Mouse (Mus musculus): ENCODE measurements around the gene Mtif2. TPM values are rescaled to one million over a fixed set of nuclear protein-coding genes. Genes with fewer than 3 reads are reported as not detected.
A peak's percentile ranks its signal among the peaks of the same experiment; 100 is the strongest.

Mtif2 gene
- 45.2 and 59.2 TPM in 2 replicates for polyA plus RNA-seq (2015; fragmentation: Nextera tagmentation; extraction: Ambion mirVana)

DNA sequence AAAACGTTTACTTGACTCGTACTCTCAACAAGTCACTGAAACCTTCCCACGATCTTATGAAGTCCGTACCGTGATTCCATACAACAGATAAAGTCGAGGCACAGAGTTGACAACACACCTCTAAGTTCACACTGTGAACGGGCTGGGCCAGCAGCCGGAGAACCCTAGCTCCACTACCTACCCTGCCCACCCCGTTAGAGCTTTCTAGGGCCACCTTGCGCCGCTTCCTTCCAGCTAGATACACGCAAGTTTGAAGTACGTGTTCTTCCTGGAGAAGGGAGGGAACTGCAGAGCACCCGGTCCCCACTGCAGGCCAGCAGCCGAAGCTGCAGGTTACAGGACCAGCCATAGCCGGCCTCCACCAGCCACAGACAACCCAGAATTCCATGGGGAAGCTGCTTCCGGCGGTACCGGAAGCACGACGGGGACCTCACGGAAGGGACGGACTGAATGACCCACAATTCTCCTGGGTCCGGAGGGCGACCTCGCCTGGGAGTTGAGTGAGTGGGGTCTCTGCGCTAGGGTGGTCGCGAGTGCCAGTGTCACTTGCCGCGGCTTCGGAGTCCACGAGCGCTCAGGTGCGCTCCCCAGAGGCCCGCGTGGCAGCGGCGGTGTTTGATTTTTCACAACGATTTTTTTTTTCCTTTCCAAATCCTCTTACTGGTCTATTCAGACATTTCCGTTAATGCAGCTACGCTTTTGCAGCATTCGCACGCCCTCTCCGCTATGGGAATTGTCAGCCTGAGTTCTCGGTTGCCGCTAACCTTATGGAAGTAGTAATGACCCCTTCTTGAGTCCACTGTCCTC lies at the start of gene Mtif2:
Gene Mtif2 (plus strand): TSS at position 421 of the 807 bp plus-strand sequence.
- 2% methylated on average over 47 of the region's 47 CpGs for WGBS
- peak within 1 kb of the TSS; percentile 70 for H3K4me2 ChIP-seq (ENCODE audit: low read depth, low read length)
- H3K27me3 ChIP-seq (ENCODE audit: control insufficient read depth, insufficient read depth, low read length) = no peaks in the 10 kb centered on the region
- peaks cover 7% of the 10 kb centered on the region; the same call in 1 of the 2 replicates for H3K36me3 ChIP-seq (ENCODE audit: control insufficient read depth, insufficient read depth)
- ATAC-seq (replicated peaks; ENCODE audit: extremely low read depth, insufficient read depth, low FRiP score) = peak; percentile 96
- H3K4me1 ChIP-seq (ENCODE audit: control insufficient read depth, insufficient read depth, low read length) = peaks cover 9% of the 10 kb centered on the region
- H3K27ac ChIP-seq (ENCODE audit: low read length) = peak within 1 kb of the TSS; percentile 78
- peak within 1 kb of the TSS; percentile 90 for H3K4me3 ChIP-seq (ENCODE audit: low read length)
- peak within 1 kb of the TSS; percentile 87 for H3K9ac ChIP-seq (ENCODE audit: low read length)
- no peaks in the 10 kb centered on the region for H3K9me3 ChIP-seq (replicated peaks; ENCODE audit: control insufficient read depth, low read length)

DNA sequence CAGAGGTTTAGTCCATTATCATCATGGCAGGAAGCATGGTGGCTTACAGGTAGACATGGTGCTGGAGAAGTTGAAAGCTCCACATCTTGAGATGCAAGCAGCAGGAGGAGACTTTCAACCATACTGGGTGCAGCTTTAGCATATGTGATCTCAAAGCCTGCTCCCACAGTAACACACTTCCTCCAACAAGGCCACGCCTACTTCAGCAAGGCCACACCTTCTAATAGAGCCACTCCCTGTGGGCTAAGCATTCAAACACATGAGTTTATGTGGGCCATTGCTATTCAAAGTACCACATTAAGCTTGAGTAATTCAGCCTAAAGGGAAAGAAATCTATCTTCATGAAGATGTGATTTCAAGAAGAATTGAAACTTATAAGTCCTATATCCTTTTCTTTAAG lies 33.1 kb upstream of the Mtif2 start:
- Histone ChIP-seq H3K4me1 (ENCODE audit: control insufficient read depth, insufficient read depth, low read length) (no peaks in the 10 kb centered on the region), H3K27ac (ENCODE audit: low read length) (no peak overlapping the region), H3K4me3 (ENCODE audit: low read length) (no peak overlapping the region), H3K36me3 (ENCODE audit: control insufficient read depth, insufficient read depth) (peaks cover 12% of the 10 kb centered on the region), H3K27me3 (ENCODE audit: control insufficient read depth, insufficient read depth, low read length) (no peaks in the 10 kb centered on the region), H3K9me3 (replicated peaks; ENCODE audit: control insufficient read depth, low read length) (no peaks in the 10 kb centered on the region), H3K9ac (ENCODE audit: low read length) (no peak overlapping the region), H3K4me2 (ENCODE audit: low read depth, low read length) (no peak overlapping the region)
- no peak for ATAC-seq (replicated peaks; ENCODE audit: extremely low read depth, insufficient read depth, low FRiP score)
- WGBS = 88% methylated on average over 1 of the region's 1 CpGs

DNA sequence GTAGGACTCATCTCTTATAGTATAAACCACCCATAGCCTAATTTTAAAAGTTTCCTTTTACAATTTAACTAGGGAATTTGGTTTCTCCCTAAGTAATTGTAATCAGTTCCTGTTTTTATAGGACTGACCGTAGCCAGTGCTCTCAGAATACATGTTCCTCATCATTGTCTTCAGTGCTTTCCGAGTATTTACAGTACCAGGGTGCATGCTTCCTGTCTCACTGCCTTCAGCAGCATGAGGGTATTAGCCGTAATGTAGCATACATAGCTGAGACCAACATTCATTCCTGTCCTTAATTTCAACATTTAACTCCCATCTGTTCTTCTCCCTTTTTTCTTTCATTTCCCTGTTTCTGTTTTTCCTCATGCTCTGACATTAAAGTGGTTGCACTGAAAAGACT lies 29.2 kb upstream of the Mtif2 start:
- Histone ChIP-seq H3K4me2 (ENCODE audit: low read depth, low read length) (no peak overlapping the region), H3K27ac (ENCODE audit: low read length) (no peak overlapping the region), H3K4me1 (ENCODE audit: control insufficient read depth, insufficient read depth, low read length) (no peaks in the 10 kb centered on the region), H3K9ac (ENCODE audit: low read length) (no peak overlapping the region), H3K36me3 (ENCODE audit: control insufficient read depth, insufficient read depth) (peaks cover 21% of the 10 kb centered on the region), H3K9me3 (replicated peaks; ENCODE audit: control insufficient read depth, low read length) (no peaks in the 10 kb centered on the region), H3K4me3 (ENCODE audit: low read length) (no peak overlapping the region), H3K27me3 (ENCODE audit: control insufficient read depth, insufficient read depth, low read length) (no peaks in the 10 kb centered on the region)
- no peak for ATAC-seq (replicated peaks; ENCODE audit: extremely low read depth, insufficient read depth, low FRiP score)
- WGBS = 77% methylated on average over 3 of the region's 3 CpGs

DNA sequence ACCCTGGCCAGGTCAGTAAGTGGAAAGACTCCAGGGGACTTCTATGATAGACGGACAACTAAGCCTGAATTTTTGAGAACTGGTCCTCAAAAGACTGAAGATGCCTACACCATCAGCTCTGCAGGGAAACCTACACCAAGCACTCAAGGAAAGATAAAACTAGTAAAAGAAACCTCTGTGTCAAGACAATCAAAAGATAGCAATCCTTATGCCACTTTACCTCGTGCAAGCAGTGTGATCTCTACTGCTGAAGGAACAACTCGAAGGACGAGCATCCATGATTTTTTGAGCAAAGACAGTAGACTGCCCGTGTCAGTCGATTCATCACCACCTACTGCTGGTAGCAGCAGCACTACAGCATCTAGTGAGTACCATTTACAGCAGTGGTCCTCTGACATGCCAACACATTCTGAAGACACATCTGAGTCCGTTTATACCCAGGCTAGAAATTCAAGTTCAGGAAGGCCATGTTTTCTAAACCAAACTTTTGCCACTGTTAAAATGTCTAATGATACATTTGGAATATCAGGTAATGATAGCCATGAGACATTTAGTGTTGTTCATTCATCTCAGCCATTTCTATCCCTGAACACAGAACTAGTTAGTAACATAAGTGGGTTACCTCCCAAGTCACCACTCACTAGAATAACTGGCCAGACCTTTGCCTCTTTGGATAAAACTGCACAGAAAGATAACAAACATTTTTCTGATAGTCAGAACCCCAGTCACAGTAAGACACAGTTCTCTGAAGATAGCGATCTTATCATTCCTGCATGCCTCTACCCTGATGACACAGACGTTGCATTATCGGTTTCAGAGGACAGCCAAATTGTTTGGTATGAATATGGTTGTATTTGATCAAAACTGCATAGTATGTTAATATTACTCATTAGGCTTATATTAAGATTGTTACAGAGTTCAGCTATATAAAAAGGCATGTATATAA lies 22.0 kb upstream of the Mtif2 start:
- ATAC-seq (replicated peaks; ENCODE audit: extremely low read depth, insufficient read depth, low FRiP score) = no peak
- no peak overlapping the region for H3K9ac ChIP-seq (ENCODE audit: low read length)
- peaks cover 27% of the 10 kb centered on the region for H3K36me3 ChIP-seq (ENCODE audit: control insufficient read depth, insufficient read depth)
- no peak overlapping the region for H3K4me2 ChIP-seq (ENCODE audit: low read depth, low read length)
- H3K27ac ChIP-seq (ENCODE audit: low read length) = no peak overlapping the region
- no peaks in the 10 kb centered on the region for H3K4me1 ChIP-seq (ENCODE audit: control insufficient read depth, insufficient read depth, low read length)
- H3K9me3 ChIP-seq (replicated peaks; ENCODE audit: control insufficient read depth, low read length) = no peaks in the 10 kb centered on the region
- no peak overlapping the region for H3K4me3 ChIP-seq (ENCODE audit: low read length)
- 81% methylated on average over 10 of the region's 10 CpGs for WGBS
- H3K27me3 ChIP-seq (ENCODE audit: control insufficient read depth, insufficient read depth, low read length) = no peaks in the 10 kb centered on the region

DNA sequence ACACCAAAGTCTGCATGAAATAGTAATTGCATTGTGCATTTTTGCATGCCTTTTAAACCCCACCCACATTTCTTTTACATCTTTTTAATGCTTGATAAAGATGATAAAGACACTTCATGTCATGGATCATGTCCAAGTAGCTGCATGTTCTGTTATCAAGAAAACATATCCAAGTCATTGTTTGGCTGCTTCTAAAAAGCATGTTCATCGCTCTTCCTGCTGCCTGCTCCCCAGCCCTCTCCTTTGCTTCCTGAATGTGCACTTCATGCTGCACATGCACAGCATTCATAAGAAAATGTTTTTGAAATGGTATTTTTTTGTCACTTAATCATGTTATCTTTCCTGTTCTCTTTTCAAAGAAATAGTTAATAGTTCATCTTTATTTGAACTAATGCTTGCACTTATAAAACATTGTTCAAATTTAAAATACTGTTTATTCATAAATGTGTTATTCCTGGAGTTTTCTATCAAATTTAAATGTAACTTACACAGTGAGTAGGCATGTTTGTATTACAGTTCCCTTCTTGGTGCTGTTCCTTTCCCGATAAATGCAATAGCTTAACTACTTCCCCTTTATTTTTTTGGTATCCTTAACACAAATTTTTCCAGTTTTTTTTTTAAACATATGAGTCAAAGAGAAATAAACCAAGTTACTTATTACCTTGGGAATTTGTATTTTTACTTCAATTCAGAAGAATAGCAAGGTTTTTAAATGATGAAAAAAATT lies 21.1 kb upstream of the Mtif2 start:
- WGBS = 78% methylated on average over 2 of the region's 2 CpGs
- ATAC-seq (replicated peaks; ENCODE audit: extremely low read depth, insufficient read depth, low FRiP score) = no peak
- no peaks in the 10 kb centered on the region for H3K9me3 ChIP-seq (replicated peaks; ENCODE audit: control insufficient read depth, low read length)
- H3K9ac ChIP-seq (ENCODE audit: low read length) = no peak overlapping the region
- peaks cover 23% of the 10 kb centered on the region for H3K36me3 ChIP-seq (ENCODE audit: control insufficient read depth, insufficient read depth)
- no peak overlapping the region for H3K4me3 ChIP-seq (ENCODE audit: low read length)
- no peak overlapping the region for H3K27ac ChIP-seq (ENCODE audit: low read length)
- H3K4me1 ChIP-seq (ENCODE audit: control insufficient read depth, insufficient read depth, low read length) = no peaks in the 10 kb centered on the region
- no peaks in the 10 kb centered on the region for H3K27me3 ChIP-seq (ENCODE audit: control insufficient read depth, insufficient read depth, low read length)
- H3K4me2 ChIP-seq (ENCODE audit: low read depth, low read length) = no peak overlapping the region

DNA sequence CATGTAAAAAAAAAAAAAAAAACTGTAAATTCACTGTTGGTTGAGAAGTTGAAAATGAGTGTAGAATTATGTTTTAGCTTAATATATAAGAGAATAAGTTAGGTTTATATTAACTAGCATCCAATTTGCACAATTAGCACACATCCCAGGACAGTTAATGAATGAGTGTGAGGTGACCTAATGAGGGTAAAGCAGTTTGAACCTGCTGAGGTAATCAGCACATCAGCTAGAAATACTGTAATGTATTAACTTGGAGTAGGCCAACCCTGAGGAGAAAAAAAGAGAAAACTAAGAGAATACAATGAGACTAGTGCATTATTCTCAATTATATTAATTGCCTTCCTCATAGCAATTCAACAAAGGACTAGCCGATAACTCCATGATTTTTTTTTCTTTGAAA lies 16.8 kb upstream of the Mtif2 start:
- no peak for ATAC-seq (replicated peaks; ENCODE audit: extremely low read depth, insufficient read depth, low FRiP score)
- Histone ChIP-seq H3K9ac (ENCODE audit: low read length) (no peak overlapping the region), H3K4me1 (ENCODE audit: control insufficient read depth, insufficient read depth, low read length) (peaks cover 8% of the 10 kb centered on the region), H3K36me3 (ENCODE audit: control insufficient read depth, insufficient read depth) (peaks cover 21% of the 10 kb centered on the region; the same call in 1 of the 2 replicates), H3K27me3 (ENCODE audit: control insufficient read depth, insufficient read depth, low read length) (no peaks in the 10 kb centered on the region), H3K9me3 (replicated peaks; ENCODE audit: control insufficient read depth, low read length) (no peaks in the 10 kb centered on the region), H3K27ac (ENCODE audit: low read length) (no peak overlapping the region), H3K4me3 (ENCODE audit: low read length) (no peak overlapping the region), H3K4me2 (ENCODE audit: low read depth, low read length) (no peak overlapping the region)
- WGBS = 87% methylated on average over 1 of the region's 1 CpGs

DNA sequence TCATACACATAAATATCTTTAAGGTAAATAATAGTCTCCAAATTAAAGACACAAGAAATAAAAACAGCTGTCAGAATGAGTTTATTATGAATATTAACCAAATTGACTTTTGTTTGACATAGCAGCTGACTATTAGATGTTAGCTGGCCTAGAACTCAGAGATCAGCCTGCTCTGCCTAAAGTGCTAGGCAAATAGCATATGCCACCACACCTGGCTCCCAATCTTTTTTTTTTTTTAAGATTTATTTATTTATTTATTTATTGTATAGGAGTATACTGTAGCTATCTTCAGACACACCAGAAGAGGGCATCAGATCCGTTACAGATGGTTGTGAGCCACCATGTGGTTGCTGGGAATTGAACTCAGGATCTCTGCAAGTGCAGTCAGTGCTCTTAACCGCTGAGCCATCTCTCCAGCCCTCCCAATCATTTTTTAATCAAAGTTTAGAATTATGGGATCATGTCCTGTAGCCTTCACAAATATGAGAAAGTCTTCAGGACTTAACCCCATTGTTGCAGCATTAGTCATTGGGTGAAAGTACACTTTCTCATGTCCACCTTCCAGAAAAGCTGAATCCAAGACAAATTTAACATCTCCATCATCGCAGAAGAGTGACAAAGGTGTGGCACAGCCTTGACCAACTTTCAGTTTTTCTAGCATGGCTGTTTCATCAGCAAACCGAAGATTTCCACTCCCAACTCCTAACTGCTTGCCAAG lies 13.2 kb upstream of the Mtif2 start:
- H3K27ac ChIP-seq (ENCODE audit: low read length) = no peak overlapping the region
- H3K9ac ChIP-seq (ENCODE audit: low read length) = no peak overlapping the region
- no peak overlapping the region for H3K4me2 ChIP-seq (ENCODE audit: low read depth, low read length)
- H3K4me1 ChIP-seq (ENCODE audit: control insufficient read depth, insufficient read depth, low read length) = peaks cover 8% of the 10 kb centered on the region
- ATAC-seq (replicated peaks; ENCODE audit: extremely low read depth, insufficient read depth, low FRiP score) = no peak
- no peaks in the 10 kb centered on the region for H3K27me3 ChIP-seq (ENCODE audit: control insufficient read depth, insufficient read depth, low read length)
- H3K9me3 ChIP-seq (replicated peaks; ENCODE audit: control insufficient read depth, low read length) = no peaks in the 10 kb centered on the region
- WGBS = 90% methylated on average over 4 of the region's 4 CpGs
- H3K4me3 ChIP-seq (ENCODE audit: low read length) = no peak overlapping the region
- peaks cover 15% of the 10 kb centered on the region; the same call in 1 of the 2 replicates for H3K36me3 ChIP-seq (ENCODE audit: control insufficient read depth, insufficient read depth)

DNA sequence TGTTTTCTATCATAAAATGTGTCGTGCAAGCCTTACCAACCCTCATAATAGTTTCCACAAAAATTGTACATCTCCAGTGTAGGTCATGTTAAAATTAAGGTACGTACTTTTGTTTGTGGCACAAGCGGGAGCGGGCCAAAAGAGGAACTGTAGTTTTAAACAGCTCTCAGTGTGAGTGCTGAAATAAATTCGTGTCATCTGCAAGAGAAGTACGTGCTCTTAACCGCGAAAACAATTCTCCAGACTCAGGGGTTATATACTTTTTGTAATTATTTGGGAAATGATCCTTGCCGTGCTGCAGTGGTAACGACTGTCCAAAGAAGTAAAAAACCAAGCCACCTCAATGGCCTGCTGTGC lies 11.9 kb upstream of the Mtif2 start:
- Histone ChIP-seq H3K4me2 (ENCODE audit: low read depth, low read length) (peak overlapping the region; percentile 74), H3K9me3 (replicated peaks; ENCODE audit: control insufficient read depth, low read length) (peaks cover 4% of the 10 kb centered on the region; the same call in 1 of the 2 replicates)
- WGBS = 20% methylated on average over 10 of the region's 10 CpGs

More for the DNA sequence above, 11.9 kb upstream of the Mtif2 start:
- Histone ChIP-seq H3K9ac (ENCODE audit: low read length) (peak overlapping the region; percentile 83), H3K27me3 (ENCODE audit: control insufficient read depth, insufficient read depth, low read length) (no peaks in the 10 kb centered on the region), H3K4me1 (ENCODE audit: control insufficient read depth, insufficient read depth, low read length) (peaks cover 8% of the 10 kb centered on the region), H3K36me3 (ENCODE audit: control insufficient read depth, insufficient read depth) (peaks cover 15% of the 10 kb centered on the region; the same call in 1 of the 2 replicates), H3K4me3 (ENCODE audit: low read length) (peak overlapping the region; percentile 90), H3K27ac (ENCODE audit: low read length) (peak overlapping the region; percentile 84)
- ATAC-seq (replicated peaks; ENCODE audit: extremely low read depth, insufficient read depth, low FRiP score) = no peak
